Comparison of ENCODE assay signal across 20 mouse cellular contexts in genomic region chr13:102655071-102655570, GRCm38 (mm10). TPM values are rescaled to one million over a fixed set of nuclear protein-coding genes. Genes with fewer than 3 reads are reported as not detected.
DNase-seq lines count a peak whose midpoint lies in the region; ATAC-seq and TF ChIP-seq lines count a peak whose summit lies in the region.
"Had no signal": no experiment of that assay in that cellular context is flagged by ENCODE, and none has a peak within 500 bp of the region (broad histone marks: within the 10 kb centered on the region; RNA-seq: fewer than 3 reads in every experiment).

No protein-coding gene starts in this region.

- H3K36me3 ChIP-seq in midbrain, embryonic 10.5 days: no peaks in the 10 kb centered on the region
- no peaks in the 10 kb centered on the region for H3K36me3 ChIP-seq in midbrain, embryonic 14.5 days (ENCODE audit: control insufficient read depth, insufficient read depth, low read length)
- H3K36me3 ChIP-seq in hindbrain, postnatal 0 days (ENCODE audit: insufficient read depth, low read length): no peaks in the 10 kb centered on the region
- H3K36me3 ChIP-seq: forebrain, embryonic 15.5 days; G1E had no signal

- ATAC-seq in midbrain, embryonic 14.5 days (ENCODE audit: low FRiP score, low TSS enrichment): no peak
- no peak for ATAC-seq in hindbrain, postnatal 0 days
- ATAC-seq in activated CD4-positive, CD25-positive, alpha-beta regulatory T cell, adult 4 months: no peak
- ATAC-seq: forebrain, embryonic 13.5 days; forebrain, embryonic 15.5 days; forebrain, postnatal 0 days; Patski had no signal

- DNase-seq in midbrain, embryonic 10.5 days (ENCODE audit: low spot score): no peak
- DNase-seq in midbrain, embryonic 14.5 days: no peak
- DNase-seq in ES-CJ7 (ENCODE audit: low read depth, low spot score) (peak; percentile 87), R1 (ENCODE audit: low read depth, low spot score) (peak; percentile 89)
- DNase-seq in frontal cortex, postnatal 25 days (ENCODE audit: low spot score in 2 of 2): no peak
- no peak for DNase-seq in hindbrain, postnatal 0 days (ENCODE audit: low spot score)
- DNase-seq: adrenal gland, adult 2 months; adrenal gland, postnatal 10 days; adrenal gland, postnatal 25 days; cerebellum, adult 11 months; cerebellum, adult 18-20 months; cerebellum, adult 9-10 months; cerebellum, postnatal 10 days; cerebellum, postnatal 25 days; forebrain, postnatal 0 days had no signal

- H3K27ac ChIP-seq in midbrain, embryonic 10.5 days (replicated peaks): peak overlapping the region; percentile 42
- H3K27ac ChIP-seq in midbrain, embryonic 14.5 days (replicated peaks; ENCODE audit: low read depth, low read length): no peak overlapping the region
- no peak overlapping the region for H3K27ac ChIP-seq in hindbrain, postnatal 0 days
- H3K27ac ChIP-seq: forebrain, embryonic 13.5 days; forebrain, embryonic 15.5 days had no signal

- no peak overlapping the region for H3K4me3 ChIP-seq in midbrain, embryonic 10.5 days
- H3K4me3 ChIP-seq in midbrain, embryonic 14.5 days (replicated peaks; ENCODE audit: low read depth, low read length): no peak overlapping the region
- H3K4me3 ChIP-seq in hindbrain, postnatal 0 days (ENCODE audit: low read length): no peak overlapping the region
- H3K4me3 ChIP-seq: forebrain, embryonic 13.5 days; forebrain, embryonic 15.5 days had no signal

- TF ChIP-seq CTCF in hindbrain, postnatal 0 days (IDR thresholded peaks at IDR 0.05; ENCODE audit: low read depth): no peak

- peaks cover 14% of the 10 kb centered on the region; the same call in 1 of the 2 replicates for H3K4me1 ChIP-seq in midbrain, embryonic 10.5 days
- no peaks in the 10 kb centered on the region for H3K4me1 ChIP-seq in midbrain, embryonic 14.5 days (ENCODE audit: control insufficient read depth, insufficient read depth, low read length)
- H3K4me1 ChIP-seq in hindbrain, postnatal 0 days (ENCODE audit: insufficient read depth, low read length): no peaks in the 10 kb centered on the region
- H3K4me1 ChIP-seq: forebrain, embryonic 13.5 days; forebrain, embryonic 15.5 days had no signal

- WGBS in midbrain, embryonic 10.5 days: 84% methylated on average over 2 of the region's 2 CpGs
- WGBS in midbrain, embryonic 14.5 days: 74% methylated on average over 2 of the region's 2 CpGs
- WGBS in hindbrain, postnatal 0 days: 57% methylated on average over 2 of the region's 2 CpGs

- no peaks in the 10 kb centered on the region for H3K27me3 ChIP-seq in midbrain, embryonic 10.5 days (ENCODE audit: low read depth, poor library complexity, severe bottlenecking)
- no peaks in the 10 kb centered on the region for H3K27me3 ChIP-seq in midbrain, embryonic 14.5 days (ENCODE audit: control insufficient read depth, insufficient read depth, low read length)
- no peaks in the 10 kb centered on the region for H3K27me3 ChIP-seq in hindbrain, postnatal 0 days (ENCODE audit: insufficient read depth, low read length)
- H3K27me3 ChIP-seq: forebrain, embryonic 13.5 days; forebrain, embryonic 15.5 days; Patski had no signal

- H3K9ac ChIP-seq in midbrain, embryonic 14.5 days (replicated peaks; ENCODE audit: low read length): no peak overlapping the region
- no peak overlapping the region for H3K9ac ChIP-seq in hindbrain, postnatal 0 days (replicated peaks; ENCODE audit: low read length)
- H3K9ac ChIP-seq: forebrain, embryonic 13.5 days; forebrain, embryonic 15.5 days; forebrain, postnatal 0 days had no signal

- H3K4me2 ChIP-seq in midbrain, embryonic 14.5 days (ENCODE audit: low read length): no peak overlapping the region
- no peak overlapping the region for H3K4me2 ChIP-seq in hindbrain, postnatal 0 days (ENCODE audit: low read depth, low read length)
- H3K4me2 ChIP-seq: forebrain, embryonic 13.5 days; forebrain, embryonic 15.5 days had no signal

- no peaks in the 10 kb centered on the region for H3K9me3 ChIP-seq in midbrain, embryonic 10.5 days (replicated peaks)
- H3K9me3 ChIP-seq in midbrain, embryonic 14.5 days (ENCODE audit: control insufficient read depth, low read length): no peaks in the 10 kb centered on the region
- H3K9me3 ChIP-seq in hindbrain, postnatal 0 days (ENCODE audit: low read length): no peaks in the 10 kb centered on the region
- H3K9me3 ChIP-seq: forebrain, embryonic 13.5 days; forebrain, embryonic 15.5 days; G1E had no signal

RNA-seq across cellular contexts. Expression of gene Cd180, which starts 38.2 kb away (rescaled TPM):
- 0.45 and 0.51 TPM in 2 replicates for polyA plus RNA-seq in midbrain, embryonic 10.5 days (2016; fragmentation: Nextera tagmentation; extraction: Ambion mirVana)
- 0.62 and 1.0 TPM in 2 replicates for polyA plus RNA-seq in midbrain, embryonic 14.5 days (2014; fragmentation: Nextera tagmentation; extraction: Ambion mirVana)
- total RNA-seq in hindbrain, postnatal 0 days (2014; rRNA removed): 0.68 and 1.9 TPM in 2 replicates
- 1.1 and 1.4 TPM in 2 replicates for polyA plus RNA-seq in hindbrain, postnatal 0 days (2015; fragmentation: Nextera tagmentation; extraction: Ambion mirVana)
- polyA plus RNA-seq in activated CD4-positive, CD25-positive, alpha-beta regulatory T cell, adult 4 months (2017; shearing (Covaris generic)): 1 to 10 TPM in 1 of 2 experiments, under 1 TPM in 1; 0.67 to 1.3 TPM
- polyA plus RNA-seq: G1E, Patski had no signal

Comparison
In these comparisons a context has a peak if more than half of its experiments do, and no peak if none do; other contexts are left out.
1. DNase-seq: peak in ES-CJ7 (single experiment) and R1 (single experiment); none in midbrain, embryonic 10.5 days (single experiment), midbrain, embryonic 14.5 days (single experiment), frontal cortex, postnatal 25 days (0 of 2) and hindbrain, postnatal 0 days (single experiment).